Mouse (Mus musculus) neural tube, embryonic 14.5 days (tissue): ENCODE data around the gene Osbpl3. TPM values are rescaled to one million over a fixed set of nuclear protein-coding genes. Genes with fewer than 3 reads are reported as not detected.
"Not testable (repeated sequence)": the region's sequence is repeated elsewhere in the genome, so short reads cannot be mapped to it uniquely, and the experiment has no call there.

Experiments used
- ATAC-seq: fragments of 200-750 bp; cut with Nextera tagmentation; 2 replicates; pipeline ENCODE4 v1.8.0; 2017; ENCODE audit warnings: low read depth, mild to moderate bottlenecking, moderate TSS enrichment, moderate library complexity
- H3K27ac ChIP-seq: fragments of 300-500 bp; sonication (generic); 2 replicates; pipeline ENCODE4 v1.5.1; 2014; ENCODE audit warnings: low read depth, mild to moderate bottlenecking, control low read depth, low read length, moderate library complexity, mixed read lengths
- H3K27me3 ChIP-seq: fragments of 300-500 bp; sonication (generic); 2 replicates; pipeline ENCODE4 v1.6.1; 2014; ENCODE audit warnings: low read length; ENCODE audit not compliant: control insufficient read depth, insufficient read depth
- H3K36me3 ChIP-seq: fragments of 300-500 bp; sonication (generic); 2 replicates; pipeline ENCODE4 v1.6.1; 2014; ENCODE audit warnings: low read length, mixed read lengths; ENCODE audit not compliant: control insufficient read depth, insufficient read depth
- H3K4me1 ChIP-seq: fragments of 300-500 bp; sonication (generic); 2 replicates; pipeline ENCODE4 v1.6.1; 2014; ENCODE audit warnings: low read length; ENCODE audit not compliant: control insufficient read depth, insufficient read depth
- H3K4me2 ChIP-seq: fragments of 300-500 bp; sonication (generic); 2 replicates; pipeline ENCODE4 v1.6.1; 2014; ENCODE audit warnings: mild to moderate bottlenecking, low read depth, low read length, control low read depth
- H3K4me3 ChIP-seq: fragments of 300-500 bp; sonication (generic); 2 replicates; pipeline ENCODE4 v1.5.1; 2014; ENCODE audit warnings: low read depth, low read length, control low read depth, mixed read lengths
- H3K9ac ChIP-seq: fragments of 300-500 bp; sonication (generic); replicated peaks from 2 replicates; pipeline ENCODE4 v1.6.1; 2014; ENCODE audit warnings: low read depth, mild to moderate bottlenecking, control low read depth, low read length, mixed read lengths
- H3K9me3 ChIP-seq: fragments of 300-500 bp; sonication (generic); 2 replicates; pipeline ENCODE4 v1.6.1; 2016; ENCODE audit warnings: low read length; ENCODE audit not compliant: control insufficient read depth
- WGBS: fragments of 180-500 bp; shearing (Covaris S2); extraction: QIAGEN DNeasy Blood & Tissue Kit; methylation state at CpG from one replicate; pipeline ENCODE4 v1.1.7; 2014; 5-methylcytosine and 5-hydroxymethylcytosine counted together
- polyA plus RNA-seq: library from polyadenylated mRNA; unstranded; fragments of >200 nt; fragmentation: Nextera tagmentation; extraction: Ambion mirVana; gene quantifications from 2 replicates; pipeline ENCODE4 v1.2.1, GENCODE M21; 2014

Gene Osbpl3
- polyA plus RNA-seq, 1 experiment from 2014 or later: 3.2 TPM

DNA sequence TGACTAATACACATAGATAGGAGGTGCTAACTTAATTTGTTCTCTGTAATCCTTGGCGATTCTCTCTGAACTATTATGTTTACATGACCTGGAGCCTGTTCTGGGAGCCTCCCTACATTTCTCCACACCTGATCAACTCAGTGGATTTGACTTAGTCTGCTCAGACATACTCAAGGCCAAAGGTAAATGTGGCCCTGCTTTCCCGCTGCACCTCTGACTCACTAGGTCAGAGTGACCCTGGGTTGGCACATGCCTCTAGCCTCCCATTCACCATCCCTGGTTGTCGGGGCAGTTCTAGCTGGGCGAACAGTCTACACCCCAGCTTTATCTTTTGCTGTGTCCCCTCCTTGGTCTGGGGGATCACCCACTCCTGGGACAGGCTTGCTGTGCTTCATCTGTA lies 17.1 kb downstream of the Osbpl3 start:
- not testable (repeated sequence) for H3K27me3 ChIP-seq, H3K4me3 ChIP-seq, ATAC-seq, H3K9ac ChIP-seq, H3K4me2 ChIP-seq, H3K4me1 ChIP-seq, H3K9me3 ChIP-seq, H3K36me3 ChIP-seq, H3K27ac ChIP-seq
- 95% methylated on average over 4 of the region's 4 CpGs for WGBS

DNA sequence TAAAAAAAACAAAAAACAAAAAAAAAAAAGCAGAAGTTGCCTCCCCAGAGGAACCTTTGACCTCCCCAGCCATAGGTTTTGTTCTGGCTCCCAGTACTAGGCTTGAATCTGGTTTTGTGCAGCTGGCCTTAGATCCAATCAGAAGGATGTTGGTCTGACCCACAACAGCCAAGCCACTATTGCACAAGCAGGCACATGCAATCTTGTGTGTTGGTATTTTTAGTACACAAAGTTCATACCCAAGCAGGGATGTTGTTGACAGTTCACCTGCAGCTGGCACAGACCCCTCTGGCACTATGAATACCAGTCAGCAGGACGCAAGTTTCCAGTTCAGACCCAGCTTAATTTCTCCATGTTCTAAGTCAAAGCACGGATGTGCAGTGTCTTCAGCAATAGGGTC lies 18.2 kb downstream of the Osbpl3 start:
- no peak overlapping the region for H3K4me2 ChIP-seq
- H3K27ac ChIP-seq: no peak overlapping the region
- H3K9ac ChIP-seq: no peak overlapping the region
- no peaks in the 10 kb centered on the region for H3K9me3 ChIP-seq
- WGBS: 96% methylated on average over 2 of the region's 2 CpGs
- no peak for ATAC-seq
- no peaks in the 10 kb centered on the region for H3K4me1 ChIP-seq
- no peak overlapping the region for H3K4me3 ChIP-seq
- H3K27me3 ChIP-seq: no peaks in the 10 kb centered on the region
- no peaks in the 10 kb centered on the region for H3K36me3 ChIP-seq

DNA sequence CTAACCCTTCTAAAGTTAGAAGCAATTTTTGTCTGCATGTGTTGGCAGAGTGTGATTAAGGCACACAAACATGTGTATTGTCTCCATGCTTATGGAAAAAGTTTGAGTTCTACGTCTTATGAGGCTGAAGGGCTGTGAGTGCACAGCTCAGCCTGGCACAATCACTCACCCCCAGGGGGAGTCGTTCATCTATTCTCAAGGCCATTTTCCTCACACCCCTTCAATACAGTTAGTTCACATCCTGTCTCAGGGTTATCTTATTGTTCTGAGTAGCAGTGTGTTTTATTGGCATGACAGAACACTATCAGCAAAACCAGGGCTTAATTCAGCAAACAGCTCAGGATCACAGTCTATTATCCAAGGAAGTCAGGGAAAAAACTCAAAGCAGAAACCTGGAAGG lies 19.3 kb downstream of the Osbpl3 start:
- H3K27ac ChIP-seq: no peak overlapping the region
- ATAC-seq: no peak
- no peak overlapping the region for H3K9ac ChIP-seq
- no peaks in the 10 kb centered on the region for H3K4me1 ChIP-seq
- H3K4me3 ChIP-seq: no peak overlapping the region
- no peaks in the 10 kb centered on the region for H3K9me3 ChIP-seq
- no peaks in the 10 kb centered on the region for H3K27me3 ChIP-seq
- H3K36me3 ChIP-seq: no peaks in the 10 kb centered on the region
- WGBS: 74% methylated on average over 2 of the region's 2 CpGs
- no peak overlapping the region for H3K4me2 ChIP-seq

DNA sequence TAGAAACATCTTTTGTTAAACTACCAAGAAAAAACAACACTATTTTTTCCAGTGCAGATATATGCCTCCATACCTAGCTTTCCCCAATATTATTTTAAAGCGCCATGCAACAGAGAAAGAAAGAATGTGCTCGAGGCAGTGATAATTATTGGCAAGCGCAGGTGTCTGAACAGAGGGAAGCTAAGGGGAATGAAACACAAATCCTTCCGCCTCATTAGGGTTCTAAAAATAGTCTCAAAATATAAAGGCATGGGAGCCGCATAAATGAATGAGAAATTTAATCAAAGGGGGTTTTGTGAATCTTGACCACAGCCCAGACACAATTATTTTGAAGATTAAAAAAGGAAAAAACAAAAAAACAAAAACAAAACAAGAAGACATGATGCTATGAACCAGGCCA lies 23.5 kb downstream of the Osbpl3 start:
- no peak overlapping the region for H3K9ac ChIP-seq
- no peaks in the 10 kb centered on the region for H3K27me3 ChIP-seq
- no peaks in the 10 kb centered on the region for H3K9me3 ChIP-seq
- H3K4me3 ChIP-seq: no peak overlapping the region
- H3K4me2 ChIP-seq: no peak overlapping the region
- WGBS: 32% methylated on average over 5 of the region's 5 CpGs
- no peak for ATAC-seq
- H3K36me3 ChIP-seq: no peaks in the 10 kb centered on the region
- H3K27ac ChIP-seq: no peak overlapping the region
- H3K4me1 ChIP-seq: no peaks in the 10 kb centered on the region

DNA sequence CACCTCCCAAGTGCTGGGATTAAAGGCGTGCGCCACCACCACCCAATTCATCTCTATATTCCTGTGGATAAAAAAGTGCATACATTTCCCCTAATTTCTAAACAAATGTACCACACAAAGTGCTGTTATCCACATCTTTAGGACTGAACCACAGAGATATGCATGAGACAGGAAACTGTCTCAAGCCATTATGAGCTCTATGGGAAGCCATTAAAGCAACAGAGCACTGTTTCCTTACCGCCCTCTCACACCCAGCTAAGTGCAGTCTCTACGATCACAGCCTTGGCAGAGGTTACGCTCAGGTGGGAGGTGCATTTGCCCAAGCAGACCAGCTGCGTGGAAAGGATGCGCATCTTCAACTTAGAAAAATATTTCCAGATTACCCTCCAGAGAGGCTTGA lies 26.7 kb downstream of the Osbpl3 start:
- no peaks in the 10 kb centered on the region for H3K27me3 ChIP-seq
- H3K9me3 ChIP-seq: no peaks in the 10 kb centered on the region
- H3K27ac ChIP-seq: no peak overlapping the region
- H3K9ac ChIP-seq: no peak overlapping the region
- H3K4me1 ChIP-seq: no peaks in the 10 kb centered on the region
- no peak overlapping the region for H3K4me3 ChIP-seq
- no peaks in the 10 kb centered on the region for H3K36me3 ChIP-seq
- no peak for ATAC-seq
- WGBS: 87% methylated on average over 7 of the region's 7 CpGs
- H3K4me2 ChIP-seq: no peak overlapping the region

DNA sequence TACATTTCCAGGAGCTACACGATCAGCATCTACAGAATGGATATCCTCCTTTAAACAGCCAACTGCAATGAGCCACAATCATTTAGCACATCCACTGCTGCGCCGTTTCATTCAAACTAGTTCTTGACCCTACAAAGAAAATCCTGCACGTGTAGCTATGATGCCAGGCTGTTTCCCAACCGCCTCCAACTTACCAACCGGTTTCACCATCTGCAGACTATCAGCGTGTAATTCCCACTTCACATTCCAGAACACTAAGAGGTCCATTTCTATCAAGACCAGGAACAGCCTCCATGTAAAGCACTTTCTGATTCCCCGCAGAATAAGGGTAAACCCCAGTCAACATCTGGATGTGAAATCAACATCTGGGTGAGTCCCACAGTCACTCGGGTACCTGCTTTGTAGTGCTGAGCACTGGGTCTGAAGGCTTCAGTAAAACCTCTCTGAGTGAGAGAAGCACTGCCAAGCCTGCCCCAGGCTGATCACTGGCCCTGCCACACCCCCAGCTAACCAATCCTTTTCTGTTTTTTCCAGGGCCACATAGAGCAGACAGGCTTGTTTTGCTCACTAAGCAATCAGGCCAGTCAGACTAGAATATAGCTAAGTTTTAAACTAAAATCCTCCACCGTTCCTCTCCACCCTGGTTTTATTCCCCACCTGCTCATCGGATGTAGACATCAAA lies 28.8 kb downstream of the Osbpl3 start:
- WGBS: 91% methylated on average over 11 of the region's 11 CpGs
- H3K9ac ChIP-seq: no peak overlapping the region
- H3K36me3 ChIP-seq: no peaks in the 10 kb centered on the region
- H3K4me2 ChIP-seq: no peak overlapping the region
- H3K27ac ChIP-seq: no peak overlapping the region
- no peaks in the 10 kb centered on the region for H3K4me1 ChIP-seq
- H3K27me3 ChIP-seq: no peaks in the 10 kb centered on the region
- no peak overlapping the region for H3K4me3 ChIP-seq
- no peaks in the 10 kb centered on the region for H3K9me3 ChIP-seq
- ATAC-seq: no peak

DNA sequence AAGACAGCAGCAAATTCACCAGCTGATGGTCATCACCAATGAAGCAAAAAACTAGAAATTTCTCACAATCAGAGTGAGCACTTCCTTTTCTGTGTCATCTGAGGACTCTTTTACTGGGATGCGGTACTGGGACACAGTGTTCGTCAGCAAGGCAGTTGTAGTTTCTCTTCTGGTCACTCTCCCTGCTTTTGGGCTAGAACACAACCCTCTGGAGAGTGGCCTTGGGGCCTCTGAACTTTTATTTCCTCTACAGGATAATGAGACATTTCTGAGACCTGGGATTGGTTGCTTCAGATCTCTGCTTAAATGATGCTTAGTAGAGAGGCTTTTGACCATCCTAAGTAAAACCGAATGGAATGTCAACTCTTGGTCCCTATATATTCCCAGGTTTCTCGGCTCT lies 29.4 kb downstream of the Osbpl3 start:
- no peaks in the 10 kb centered on the region for H3K27me3 ChIP-seq
- H3K4me1 ChIP-seq: no peaks in the 10 kb centered on the region
- no peak overlapping the region for H3K4me2 ChIP-seq
- no peak overlapping the region for H3K4me3 ChIP-seq
- 97% methylated on average over 4 of the region's 4 CpGs for whole genome bisulfite sequencing
- H3K9ac ChIP-seq: no peak overlapping the region
- ATAC-seq: no peak
- H3K9me3 ChIP-seq: no peaks in the 10 kb centered on the region
- no peak overlapping the region for H3K27ac ChIP-seq
- no peaks in the 10 kb centered on the region for H3K36me3 ChIP-seq

DNA sequence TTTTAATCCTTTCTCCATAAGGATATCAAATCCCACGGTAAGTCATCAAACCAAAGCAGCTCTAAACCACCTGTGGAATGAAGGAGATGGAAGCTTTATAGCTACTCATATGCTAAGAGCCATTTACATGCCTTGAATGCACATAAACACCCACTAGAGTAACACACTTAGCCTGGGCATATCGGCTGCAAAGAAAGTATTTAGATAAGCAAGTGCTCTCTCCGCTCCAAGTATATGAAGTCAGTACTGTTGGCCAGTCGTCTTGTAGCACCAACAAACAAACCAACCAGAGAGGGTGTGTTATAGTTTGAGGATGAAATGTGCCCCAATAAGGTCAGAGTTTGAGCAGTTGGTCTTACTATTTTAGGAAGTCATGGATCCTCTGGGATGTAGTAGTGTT lies 31.7 kb downstream of the Osbpl3 start:
- Histone ChIP-seq H3K36me3 (no peaks in the 10 kb centered on the region), H3K4me3 (no peak overlapping the region), H3K4me1 (no peaks in the 10 kb centered on the region), H3K27ac (no peak overlapping the region), H3K9me3 (no peaks in the 10 kb centered on the region), H3K9ac (no peak overlapping the region), H3K27me3 (no peaks in the 10 kb centered on the region), H3K4me2 (no peak overlapping the region)
- no peak for ATAC-seq
- 94% methylated on average over 4 of the region's 4 CpGs for WGBS

DNA sequence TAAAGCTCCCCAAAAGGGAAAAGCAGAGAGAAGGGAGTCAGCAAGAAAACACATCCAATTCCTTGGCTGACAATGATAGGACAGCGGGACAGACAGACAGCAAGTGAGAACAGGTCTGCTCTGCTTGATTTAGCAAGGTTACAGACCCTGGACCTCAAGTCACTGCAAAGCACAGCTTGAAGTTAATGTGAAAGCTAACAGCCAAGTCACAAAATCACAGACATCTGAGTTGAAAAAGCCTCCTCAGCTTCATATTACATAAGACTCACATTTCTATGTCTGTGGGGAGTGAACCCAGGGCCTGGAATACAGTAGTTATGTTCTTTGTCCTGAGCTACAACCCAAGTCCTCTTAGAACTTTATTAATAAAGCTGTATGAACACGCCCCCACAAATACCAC lies 35.6 kb downstream of the Osbpl3 start:
- ATAC-seq: no peak
- WGBS: 89% methylated on average over 2 of the region's 2 CpGs

More for the DNA sequence above, 35.6 kb downstream of the Osbpl3 start:
- H3K4me3 ChIP-seq: no peak overlapping the region
- H3K36me3 ChIP-seq: no peaks in the 10 kb centered on the region
- no peak overlapping the region for H3K27ac ChIP-seq
- H3K27me3 ChIP-seq: no peaks in the 10 kb centered on the region
- H3K4me1 ChIP-seq: no peaks in the 10 kb centered on the region
- H3K9me3 ChIP-seq: no peaks in the 10 kb centered on the region
- H3K4me2 ChIP-seq: no peak overlapping the region
- no peak overlapping the region for H3K9ac ChIP-seq
